ENCODE assay signal across 11 mouse cellular contexts in genomic region chr11:9115367-9116120, GRCm38 (mm10). TPM values are rescaled to one million over a fixed set of nuclear protein-coding genes. Genes with fewer than 3 reads are reported as not detected.
A peak's percentile ranks its signal among the peaks of the same experiment; 100 is the strongest.
DNase-seq lines count a peak whose midpoint lies in the region; ATAC-seq and TF ChIP-seq lines count a peak whose summit lies in the region.
"Had no signal": no experiment of that assay in that cellular context is flagged by ENCODE, and none has a peak within 500 bp of the region (broad histone marks: within the 10 kb centered on the region; RNA-seq: fewer than 3 reads in every experiment).

No protein-coding gene starts in this region.

- no peak overlapping the region for H3K27ac ChIP-seq in intestine, embryonic 14.5 days (ENCODE audit: low read depth)
- H3K27ac ChIP-seq in intestine, embryonic 16.5 days (ENCODE audit: low read length) = no peak overlapping the region
- H3K27ac ChIP-seq in ES-E14 (ENCODE audit: insufficient read depth, low read depth, low read length, poor library complexity, severe bottlenecking) = peak overlapping the region; percentile 98
- no peak overlapping the region for H3K27ac ChIP-seq in intestine, postnatal 0 days (ENCODE audit: low read depth, low read length)
- H3K27ac ChIP-seq: midbrain, embryonic 12.5 days; stomach, embryonic 15.5 days had no signal

- TF ChIP-seq CTCF in intestine, postnatal 0 days (IDR thresholded peaks at IDR 0.05; ENCODE audit: low read depth) = no peak

- H3K4me1 ChIP-seq in intestine, embryonic 14.5 days (replicated peaks; ENCODE audit: control insufficient read depth, insufficient read depth, low read length) = peaks cover 11% of the 10 kb centered on the region
- H3K4me1 ChIP-seq in intestine, embryonic 16.5 days (ENCODE audit: control insufficient read depth, insufficient read depth, low read length) = peaks cover 16% of the 10 kb centered on the region
- peaks cover 5 to 10% of the 10 kb centered on the region in 2 experiments for H3K4me1 ChIP-seq in ES-E14 (ENCODE audit: control insufficient read depth in 2 of 2, insufficient read depth in 2 of 2, low read length in 2 of 2, poor library complexity in 1 of 2)
- no peaks in the 10 kb centered on the region; the same call in 1 of the 2 replicates for H3K4me1 ChIP-seq in intestine, postnatal 0 days (replicated peaks; ENCODE audit: control insufficient read depth, insufficient read depth, low read length)

- no peaks in the 10 kb centered on the region for H3K9me3 ChIP-seq in intestine, embryonic 14.5 days (ENCODE audit: control insufficient read depth, low read length)
- no peaks in the 10 kb centered on the region for H3K9me3 ChIP-seq in intestine, embryonic 16.5 days (ENCODE audit: control insufficient read depth, low read length)
- no peaks in the 10 kb centered on the region for H3K9me3 ChIP-seq in ES-E14 (ENCODE audit: control insufficient read depth, insufficient read depth, low read depth, low read length)
- H3K9me3 ChIP-seq in intestine, postnatal 0 days (ENCODE audit: control insufficient read depth) = no peaks in the 10 kb centered on the region
- H3K9me3 ChIP-seq: midbrain, embryonic 12.5 days; stomach, embryonic 15.5 days had no signal

- in situ Hi-C loops in ES-E14 (cut with MboI; ENCODE audit: low sequenced_read_pairs in 2 of 2, unreplicated experiment in 2 of 2) = loop anchor here in 1 of 2 experiments (25.0 kb wide), 1 partner anchor 553 kb away; no protein-coding TSS in a partner anchor

- H3K9ac ChIP-seq in intestine, embryonic 14.5 days (ENCODE audit: low read length) = no peak overlapping the region
- H3K9ac ChIP-seq in intestine, embryonic 16.5 days (ENCODE audit: low read depth, low read length) = no peak overlapping the region
- H3K9ac ChIP-seq in ES-E14 (ENCODE audit: insufficient read depth, low read depth, low read length, poor library complexity, severe bottlenecking) = peak overlapping the region; percentile 44; the same call in 1 of the 2 replicates
- H3K9ac ChIP-seq in intestine, postnatal 0 days (ENCODE audit: low read depth, low read length) = no peak overlapping the region
- H3K9ac ChIP-seq: midbrain, embryonic 12.5 days; stomach, embryonic 15.5 days had no signal

- DNase-seq in embryo, embryonic 9.5 days (ENCODE audit: extremely low spot score) = peak; percentile 19
- DNase-seq in embryo, embryonic 11 days = no peak
- DNase-seq in intestine, embryonic 14.5 days (ENCODE audit: low spot score) = no peak
- no peak for DNase-seq in ES-E14 (ENCODE audit: low read depth, low spot score)
- no peak for DNase-seq in left cerebral cortex, postnatal 25 days (ENCODE audit: low spot score in 2 of 2)
- no peak for DNase-seq in testis, postnatal 14 days (ENCODE audit: low spot score)
- DNase-seq: kidney, adult 8-10 months had no signal

- WGBS in intestine, embryonic 14.5 days = 6% methylated on average over 9 of the region's 9 CpGs
- 8% methylated on average over 9 of the region's 9 CpGs for WGBS in intestine, embryonic 16.5 days
- 7% methylated on average over 9 of the region's 9 CpGs for WGBS in intestine, postnatal 0 days

- intact Hi-C loops in left cerebral cortex, postnatal 25 days (cut with DNase I) = loop anchor here (5.0 kb wide), 1 partner anchor 103 kb away; the partner anchor contains the start of gene Hus1

- H3K36me3 ChIP-seq in intestine, embryonic 14.5 days (ENCODE audit: control insufficient read depth, insufficient read depth, low read length) = no peaks in the 10 kb centered on the region
- H3K36me3 ChIP-seq in intestine, embryonic 16.5 days (ENCODE audit: control insufficient read depth, insufficient read depth, low read length) = no peaks in the 10 kb centered on the region
- peaks cover 1% of the 10 kb centered on the region for H3K36me3 ChIP-seq in ES-E14 (ENCODE audit: control insufficient read depth, insufficient read depth, low read length, poor library complexity, severe bottlenecking)
- no peaks in the 10 kb centered on the region for H3K36me3 ChIP-seq in intestine, postnatal 0 days (ENCODE audit: control insufficient read depth, insufficient read depth)
- H3K36me3 ChIP-seq: midbrain, embryonic 12.5 days; stomach, embryonic 15.5 days had no signal

- no peak for ATAC-seq in intestine, embryonic 14.5 days (replicated peaks; ENCODE audit: low FRiP score, low TSS enrichment, low read depth)
- no peak for ATAC-seq in intestine, embryonic 16.5 days
- no peak for ATAC-seq in intestine, postnatal 0 days

- H3K4me2 ChIP-seq in intestine, embryonic 14.5 days (ENCODE audit: low read length) = peak overlapping the region; percentile 36
- H3K4me2 ChIP-seq in intestine, embryonic 16.5 days (ENCODE audit: low read depth, low read length) = no peak overlapping the region
- H3K4me2 ChIP-seq in intestine, postnatal 0 days (replicated peaks; ENCODE audit: low read depth) = peak overlapping the region; percentile 51; the same call in 1 of the 2 replicates

- peaks cover 64% of the 10 kb centered on the region for H3K27me3 ChIP-seq in intestine, embryonic 14.5 days (replicated peaks; ENCODE audit: control insufficient read depth, insufficient read depth, low read length)
- H3K27me3 ChIP-seq in intestine, embryonic 16.5 days (replicated peaks; ENCODE audit: control insufficient read depth, insufficient read depth, low read length) = peaks cover 19% of the 10 kb centered on the region; the same call in 1 of the 2 replicates
- peaks cover 30% of the 10 kb centered on the region for H3K27me3 ChIP-seq in intestine, postnatal 0 days (replicated peaks; ENCODE audit: control insufficient read depth, insufficient read depth, low read length)

- 0 out of 2 replicates have a peak overlapping the region, but pooled peaks have one; percentile 16 for H3K4me3 ChIP-seq in intestine, embryonic 14.5 days (ENCODE audit: low read depth, low read length)
- H3K4me3 ChIP-seq in intestine, embryonic 16.5 days (ENCODE audit: low read length) = no peak overlapping the region
- H3K4me3 ChIP-seq in ES-E14 (ENCODE audit: insufficient read depth in 1 of 2, low read depth in 1 of 2, low read length in 2 of 2, poor library complexity in 1 of 2, severe bottlenecking in 1 of 2) = peak overlapping the region; percentile 20 to 35; a peak in 3 of 4 replicates
- 0 out of 2 replicates have a peak overlapping the region, but pooled peaks have one; percentile 23 for H3K4me3 ChIP-seq in intestine, postnatal 0 days (ENCODE audit: low read depth, low read length)
- H3K4me3 ChIP-seq: midbrain, embryonic 12.5 days had no signal

TF ChIP-seq in ES-E14, 5 proteins besides CTCF, POLR2A, EP300 and RAD21:
- TF ChIP-seq ZC3H11A (IDR thresholded peaks at IDR 0.05; ENCODE audit: borderline replicate concordance, low read depth, low read length) = no peak
- no peak for TF ChIP-seq CHD2 (IDR thresholded peaks at IDR 0.05; ENCODE audit: low read depth, low read length)
- no peak for TF ChIP-seq MAFK (IDR thresholded peaks at IDR 0.05; ENCODE audit: insufficient read depth, low read depth, low read length)
- TF ChIP-seq ZNF384 (IDR thresholded peaks at IDR 0.05; ENCODE audit: low read depth, low read length) = no peak
- no peak; the same call in 1 of the 2 replicates for TF ChIP-seq HCFC1 (IDR thresholded peaks at IDR 0.05; ENCODE audit: borderline replicate concordance, insufficient read depth, low read length)

RNA-seq across cellular contexts. Expression of gene Upp1, which starts 2.4 kb away (rescaled TPM):
- polyA plus RNA-seq in intestine, embryonic 14.5 days (2014; fragmentation: Nextera tagmentation; extraction: Ambion mirVana) = 4.7 and 6.7 TPM in 2 replicates
- polyA plus RNA-seq in intestine, embryonic 16.5 days (2015; fragmentation: Nextera tagmentation; extraction: Ambion mirVana) = 6.5 and 6.7 TPM in 2 replicates
- total RNA-seq in ES-E14 (2012; rRNA removed) = 639 and 754 TPM in 2 replicates
- polyA plus RNA-seq in intestine, postnatal 0 days (2015; fragmentation: Nextera tagmentation; extraction: Ambion mirVana) = 5.6 and 6.6 TPM in 2 replicates
- total RNA-seq in left cerebral cortex, postnatal 25 days (2021) = 1 to 10 TPM; 2.2 to 2.5 TPM
